In the genomic region with DNA sequence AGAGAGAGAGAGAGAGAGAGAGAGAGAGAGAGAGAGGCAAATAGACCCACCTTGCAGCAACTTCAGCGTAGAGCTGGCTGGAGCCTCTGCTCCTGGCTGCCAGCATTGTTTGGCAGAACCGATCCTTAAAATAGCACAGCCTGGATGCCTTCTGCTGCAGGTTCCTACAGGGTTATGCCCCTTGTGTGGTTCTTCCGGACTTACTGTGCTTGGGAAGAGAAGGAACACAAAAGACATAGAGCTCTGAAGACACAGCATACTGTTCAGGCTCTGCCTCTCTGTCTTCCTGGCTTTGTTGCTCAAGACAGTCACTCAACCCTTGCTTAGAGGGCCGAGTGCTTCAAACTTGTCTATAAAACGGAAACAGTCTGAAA, we compare ENCODE assay signal across 14 mouse cellular contexts.
DNase-seq lines count a peak whose midpoint lies in the region; ATAC-seq and TF ChIP-seq lines count a peak whose summit lies in the region.
"Had no signal": no experiment of that assay in that cellular context is flagged by ENCODE, and none has a peak within 500 bp of the region (broad histone marks: within the 10 kb centered on the region; RNA-seq: fewer than 3 reads in every experiment).

No protein-coding gene starts in this region.

- no peak for DNase-seq in frontal cortex, adult 2 months (ENCODE audit: extremely low spot score in 1 of 2, low spot score in 1 of 2)
- peak; percentile 84 for DNase-seq in cerebellum, adult 11-12 months
- DNase-seq in cerebellum, postnatal 36 days = peak; percentile 61 to 63
- DNase-seq in left cerebral cortex, adult 2 months (ENCODE audit: extremely low spot score in 1 of 2, low spot score in 2 of 2) = no peak
- no peak for DNase-seq in left cerebral cortex, postnatal 10 days (ENCODE audit: extremely low spot score in 1 of 2, low spot score in 2 of 2)
- no peak for DNase-seq in right cerebral cortex, adult 2 months (ENCODE audit: low spot score in 2 of 2)
- DNase-seq: embryo, embryonic 11 days; kidney, adult 9 months had no signal

- peak overlapping the region; percentile 50; the same call in 1 of the 2 replicates for H3K4me2 ChIP-seq in heart, embryonic 16.5 days (ENCODE audit: low read depth, low read length)
- H3K4me2 ChIP-seq: hindbrain, embryonic 13.5 days; liver, embryonic 12.5 days had no signal

- no peak for TF ChIP-seq CTCF in left cerebral cortex, adult 2 months (IDR thresholded peaks at IDR 0.05)

- no peaks in the 10 kb centered on the region for H3K36me3 ChIP-seq in heart, embryonic 16.5 days (ENCODE audit: control insufficient read depth, insufficient read depth)
- H3K36me3 ChIP-seq: G1E; hindbrain, embryonic 13.5 days; liver, embryonic 12.5 days had no signal

- H3K27me3 ChIP-seq in heart, embryonic 16.5 days (ENCODE audit: control insufficient read depth, insufficient read depth, low read length) = no peaks in the 10 kb centered on the region
- H3K27me3 ChIP-seq: hindbrain, embryonic 13.5 days; liver, embryonic 12.5 days had no signal

- no peak overlapping the region for H3K4me3 ChIP-seq in heart, embryonic 16.5 days (ENCODE audit: low read length)
- no peak overlapping the region for H3K4me3 ChIP-seq in left cerebral cortex, adult 2 months
- H3K4me3 ChIP-seq: hindbrain, embryonic 13.5 days; layer of hippocampus, adult 2 months; liver, embryonic 12.5 days had no signal

- peaks cover 15% of the 10 kb centered on the region for H3K4me1 ChIP-seq in heart, embryonic 16.5 days (ENCODE audit: control insufficient read depth, insufficient read depth, low read length)
- H3K4me1 ChIP-seq: hindbrain, embryonic 13.5 days; liver, embryonic 12.5 days had no signal

- ATAC-seq in frontal cortex, adult (ENCODE audit: low TSS enrichment) = peak; percentile 40
- ATAC-seq in heart, embryonic 16.5 days (replicated peaks; ENCODE audit: extremely low read depth, insufficient read depth, low FRiP score) = peak; percentile 73
- ATAC-seq: liver, embryonic 12.5 days had no signal

- intact Hi-C loops in left cerebral cortex, adult 2 months (cut with DNase I) = no loop called here
- intact Hi-C loops in left cerebral cortex, postnatal 10 days (cut with DNase I) = no loop called here

- no peaks in the 10 kb centered on the region for H3K9me3 ChIP-seq in heart, embryonic 16.5 days (replicated peaks; ENCODE audit: control insufficient read depth, low read length)
- H3K9me3 ChIP-seq: hindbrain, embryonic 13.5 days; liver, embryonic 12.5 days had no signal

- peak overlapping the region; percentile 96 for H3K27ac ChIP-seq in heart, embryonic 16.5 days (ENCODE audit: low read length)
- H3K27ac ChIP-seq in left cerebral cortex, adult 2 months = no peak overlapping the region
- H3K27ac ChIP-seq: hindbrain, embryonic 13.5 days; layer of hippocampus, adult 2 months; liver, embryonic 12.5 days had no signal

- 31% methylated on average over 5 of the region's 5 CpGs for WGBS in heart, embryonic 16.5 days

- peak overlapping the region; percentile 58 for H3K9ac ChIP-seq in heart, embryonic 16.5 days (ENCODE audit: low read length)
- H3K9ac ChIP-seq: hindbrain, embryonic 13.5 days; liver, embryonic 12.5 days had no signal

Comparison
In these comparisons a context has a peak if more than half of its experiments do, and no peak if none do; other contexts are left out.
1. DNase-seq: peak in cerebellum, adult 11-12 months (single experiment) and cerebellum, postnatal 36 days (2 of 2); none in frontal cortex, adult 2 months (0 of 2), left cerebral cortex, adult 2 months (0 of 2), left cerebral cortex, postnatal 10 days (0 of 2) and right cerebral cortex, adult 2 months (0 of 2).